Comparison of ENCODE assay signal across 9 mouse cellular contexts in genomic region chr19:43494914-43495313, GRCm38 (mm10). TPM values are rescaled to one million over a fixed set of nuclear protein-coding genes. Genes with fewer than 3 reads are reported as not detected.
DNase-seq lines count a peak whose midpoint lies in the region; ATAC-seq and TF ChIP-seq lines count a peak whose summit lies in the region.
"Had no signal": no experiment of that assay in that cellular context is flagged by ENCODE, and none has a peak within 500 bp of the region (broad histone marks: within the 10 kb centered on the region; RNA-seq: fewer than 3 reads in every experiment).

No protein-coding gene starts in this region.

- intact Hi-C loops in heart, adult 2 months (cut with DNase I) = loop anchor here (10.0 kb wide), 1 partner anchor 260 kb away; the partner anchor contains the start of genes Cox15 and Cutc

- no peaks in the 10 kb centered on the region for H3K9me3 ChIP-seq in heart, embryonic 10.5 days
- H3K9me3 ChIP-seq in embryonic facial prominence, embryonic 15.5 days (replicated peaks) = no peaks in the 10 kb centered on the region
- H3K9me3 ChIP-seq in limb, embryonic 10.5 days (replicated peaks) = no peaks in the 10 kb centered on the region

- H3K4me1 ChIP-seq in heart, embryonic 10.5 days = peaks cover 16% of the 10 kb centered on the region
- peaks cover 2% of the 10 kb centered on the region for H3K4me1 ChIP-seq in heart, adult 2 months (ENCODE audit: control insufficient read depth, insufficient read depth, low read length)
- H3K4me1 ChIP-seq in embryonic facial prominence, embryonic 15.5 days = 0 out of 2 replicates have a peak, but pooled peaks cover 6% of the 10 kb centered on the region
- H3K4me1 ChIP-seq in limb, embryonic 10.5 days = peaks cover 15% of the 10 kb centered on the region

- no peak for TF ChIP-seq POLR2A in heart, adult 2 months (IDR thresholded peaks at IDR 0.05; ENCODE audit: insufficient read depth, low read depth, low read length)

- 6% methylated on average over 14 of the region's 14 CpGs for WGBS in heart, embryonic 10.5 days
- 18% methylated on average over 14 of the region's 14 CpGs for WGBS in heart, adult 2 months
- 8% methylated on average over 14 of the region's 14 CpGs for WGBS in embryonic facial prominence, embryonic 15.5 days
- WGBS in limb, embryonic 10.5 days = 17% methylated on average over 14 of the region's 14 CpGs

- H3K27me3 ChIP-seq in heart, embryonic 10.5 days (ENCODE audit: insufficient read depth, poor library complexity, severe bottlenecking) = peaks cover 10% of the 10 kb centered on the region; the same call in 1 of the 2 replicates
- no peaks in the 10 kb centered on the region; the same call in 1 of the 2 replicates for H3K27me3 ChIP-seq in heart, adult 2 months (ENCODE audit: control insufficient read depth, insufficient read depth, low read length)
- peaks cover 3% of the 10 kb centered on the region; the same call in 1 of the 2 replicates for H3K27me3 ChIP-seq in embryonic facial prominence, embryonic 15.5 days
- peaks cover 17% of the 10 kb centered on the region for H3K27me3 ChIP-seq in limb, embryonic 10.5 days (ENCODE audit: low read depth, poor library complexity, severe bottlenecking)

- no peaks in the 10 kb centered on the region for H3K79me2 ChIP-seq in heart, adult 2 months (replicated peaks; ENCODE audit: control insufficient read depth, insufficient read depth, low read length)

- TF ChIP-seq EP300 in heart, adult 2 months (IDR thresholded peaks at IDR 0.05; ENCODE audit: insufficient read depth, low read depth, low read length) = no peak

- peak; percentile 81 for DNase-seq in heart, embryonic 10.5 days (ENCODE audit: low spot score)
- DNase-seq in heart, adult 2 months = no peak
- peak; percentile 46 for DNase-seq in limb, embryonic 10.5 days (ENCODE audit: low spot score)
- DNase-seq in neural tube, embryonic 10.5 days (ENCODE audit: extremely low spot score, low spot score) = peak; percentile 29
- no peak for DNase-seq in right cerebral cortex, postnatal 4 days
- no peak for DNase-seq in urinary bladder, postnatal 14 days (ENCODE audit: low spot score)
- no peak for DNase-seq in urinary bladder, adult 2 months (ENCODE audit: low spot score)

- TF ChIP-seq CTCF in heart, adult 2 months (IDR thresholded peaks at IDR 0.05) = no peak

- H3K36me3 ChIP-seq in heart, embryonic 10.5 days = peaks cover 16% of the 10 kb centered on the region
- peaks cover 8% of the 10 kb centered on the region for H3K36me3 ChIP-seq in heart, adult 2 months (ENCODE audit: control insufficient read depth, insufficient read depth, low read length)
- peaks cover 5% of the 10 kb centered on the region for H3K36me3 ChIP-seq in embryonic facial prominence, embryonic 15.5 days
- peaks cover 16% of the 10 kb centered on the region for H3K36me3 ChIP-seq in limb, embryonic 10.5 days

- peak overlapping the region; percentile 46 for H3K4me2 ChIP-seq in embryonic facial prominence, embryonic 15.5 days (replicated peaks)

- no peak overlapping the region for H3K27ac ChIP-seq in heart, embryonic 10.5 days
- no peak overlapping the region for H3K27ac ChIP-seq in heart, adult 2 months
- H3K27ac ChIP-seq in embryonic facial prominence, embryonic 15.5 days (replicated peaks) = no peak overlapping the region
- H3K27ac ChIP-seq in limb, embryonic 10.5 days = no peak overlapping the region

- peak overlapping the region; percentile 56 for H3K4me3 ChIP-seq in heart, embryonic 10.5 days
- no peak overlapping the region for H3K4me3 ChIP-seq in heart, adult 2 months
- peak overlapping the region; percentile 21 for H3K4me3 ChIP-seq in embryonic facial prominence, embryonic 15.5 days (replicated peaks)
- H3K4me3 ChIP-seq in limb, embryonic 10.5 days = peak overlapping the region; percentile 48

- no peak for ATAC-seq in embryonic facial prominence, embryonic 15.5 days (ENCODE audit: insufficient number of reproducible peaks, low FRiP score, low TSS enrichment, low read depth)

- no peak overlapping the region for H3K9ac ChIP-seq in heart, adult 2 months (ENCODE audit: low read depth, low read length)
- no peak overlapping the region for H3K9ac ChIP-seq in embryonic facial prominence, embryonic 15.5 days

RNA-seq across cellular contexts. Expression of gene Got1, which starts 29.5 kb away (rescaled TPM):
- polyA plus RNA-seq in heart, embryonic 10.5 days (2016; fragmentation: Nextera tagmentation; extraction: Ambion mirVana) = 119 and 176 TPM in 2 replicates
- total RNA-seq in heart, adult 2 months (2021) = 1,000 to 10,000 TPM in 1 of 2 experiments, 100 to 1,000 TPM in 1; 956 to 1,224 TPM
- 575 and 746 TPM in 2 replicates for polyA plus RNA-seq in heart, adult 2 months (2012; rRNA removed)
- 31.2 and 31.9 TPM in 2 replicates for polyA plus RNA-seq in embryonic facial prominence, embryonic 15.5 days (2015; fragmentation: Nextera tagmentation; extraction: Ambion mirVana)
- 53.9 and 64.8 TPM in 2 replicates for polyA plus RNA-seq in limb, embryonic 10.5 days (2016; fragmentation: Nextera tagmentation; extraction: Ambion mirVana)
- polyA plus RNA-seq in urinary bladder, adult 2 months (2012; rRNA removed) = 50.6 and 52.3 TPM in 2 replicates

RNA-seq across cellular contexts. Expression of gene Cnnm1, which starts 54.7 kb away (rescaled TPM):
- polyA plus RNA-seq in heart, embryonic 10.5 days (2016; fragmentation: Nextera tagmentation; extraction: Ambion mirVana) = 0.12 and 0.14 TPM in 2 replicates
- under 1 TPM; 0.05 TPM for total RNA-seq in heart, adult 2 months (2021)
- 0.03 and 0.04 TPM in 2 replicates for polyA plus RNA-seq in heart, adult 2 months (2012; rRNA removed)
- 3.1 and 3.5 TPM in 2 replicates for polyA plus RNA-seq in embryonic facial prominence, embryonic 15.5 days (2015; fragmentation: Nextera tagmentation; extraction: Ambion mirVana)
- 0.13 and 0.20 TPM in 2 replicates for polyA plus RNA-seq in limb, embryonic 10.5 days (2016; fragmentation: Nextera tagmentation; extraction: Ambion mirVana)
- polyA plus RNA-seq in urinary bladder, adult 2 months (2012; rRNA removed) = 2.6 and 2.8 TPM in 2 replicates
- total RNA-seq: granulocyte monocyte progenitor cell, adult 5-6 weeks had no signal

Comparison
In these comparisons a context has a peak if more than half of its experiments do, and no peak if none do; other contexts are left out.
1. DNase-seq: peak in heart, embryonic 10.5 days (single experiment), limb, embryonic 10.5 days (single experiment) and neural tube, embryonic 10.5 days (single experiment); none in heart, adult 2 months (0 of 2), right cerebral cortex, postnatal 4 days (single experiment), urinary bladder, postnatal 14 days (single experiment) and urinary bladder, adult 2 months (single experiment).